Mouse (Mus musculus) limb, embryonic 14.5 days (tissue): Measurements from ENCODE around the gene Fbxo22. TPM values are rescaled to one million over a fixed set of nuclear protein-coding genes. Genes with fewer than 3 reads are reported as not detected.
"Not testable (repeated sequence)": the region's sequence is repeated elsewhere in the genome, so short reads cannot be mapped to it uniquely, and the experiment has no call there.

Experiments used
- ATAC-seq: fragments of 200-750 bp; cut with Nextera tagmentation; 2 replicates; pipeline ENCODE4 v1.8.0; 2017; ENCODE audit warnings: low read depth, moderate number of reproducible peaks, moderate TSS enrichment; ENCODE audit not compliant: low FRiP score
- DNase-seq: peaks from one replicate; pipeline ENCODE4 v3.0.0-alpha.2; 2015; ENCODE audit warnings: low spot score
- H3K27ac ChIP-seq: fragments of 300-500 bp; sonication (generic); replicated peaks from 2 replicates; pipeline ENCODE4 v1.5.1; 2014; ENCODE audit warnings: low read depth, mild to moderate bottlenecking, low read length, moderate library complexity, mixed read lengths
- H3K27me3 ChIP-seq: fragments of 300-500 bp; sonication (generic); 2 replicates; pipeline ENCODE4 v1.6.1; 2014; ENCODE audit warnings: low read length, mixed read lengths; ENCODE audit not compliant: control insufficient read depth, insufficient read depth
- H3K36me3 ChIP-seq: fragments of 300-500 bp; sonication (generic); 2 replicates; pipeline ENCODE4 v1.6.1; 2014; ENCODE audit warnings: mild to moderate bottlenecking, low read length, moderate library complexity, mixed read lengths; ENCODE audit not compliant: control insufficient read depth, insufficient read depth
- H3K4me1 ChIP-seq: fragments of 300-500 bp; sonication (generic); 2 replicates; pipeline ENCODE4 v1.6.1; 2014; ENCODE audit warnings: antibody characterized with exemption, low read length, mixed read lengths; ENCODE audit not compliant: control insufficient read depth, insufficient read depth
- H3K4me2 ChIP-seq: fragments of 300-500 bp; sonication (generic); replicated peaks from 2 replicates; pipeline ENCODE4 v1.6.1; 2014; ENCODE audit warnings: low read depth, mild to moderate bottlenecking, low read length, moderate library complexity; ENCODE audit not compliant: severe bottlenecking
- H3K4me3 ChIP-seq: fragments of 300-500 bp; sonication (generic); replicated peaks from 2 replicates; pipeline ENCODE4 v1.5.1; 2014; ENCODE audit warnings: low read length
- H3K9ac ChIP-seq: fragments of 300-500 bp; sonication (generic); 2 replicates; pipeline ENCODE4 v1.6.1; 2014; ENCODE audit warnings: mild to moderate bottlenecking, low read depth, low read length, moderate library complexity; ENCODE audit not compliant: severe bottlenecking
- H3K9me3 ChIP-seq: fragments of 300-500 bp; sonication (generic); 2 replicates; pipeline ENCODE4 v1.6.1; 2016; ENCODE audit warnings: low read length; ENCODE audit not compliant: control insufficient read depth
- POLR2A ChIP-seq: fragments of 200-500 bp; IDR thresholded peaks from 2 replicates; pipeline ENCODE4 v1.8.0; 2012; ENCODE audit warnings: inconsistent platforms, mild to moderate bottlenecking, moderate library complexity, borderline replicate concordance; ENCODE audit not compliant: insufficient read depth, insufficient read length; ENCODE audit errors: extremely low read depth
- WGBS: fragments of 180-500 bp; shearing (Covaris S2); extraction: QIAGEN DNeasy Blood & Tissue Kit; methylation state at CpG from one replicate; pipeline ENCODE4 v1.1.7; 2014; 5-methylcytosine and 5-hydroxymethylcytosine counted together
- polyA plus RNA-seq, 2 experiments: library from polyadenylated mRNA; depleted of rRNA in 1 of 2; stranded (reverse) in 1 of 2; unstranded in 1 of 2; fragments of >200 nt; fragmentation: Nextera tagmentation in 1 of 2; extraction: Ambion mirVana in 1 of 2; gene quantifications; 2 replicates each; pipeline versions ENCODE4 v1.2.1 to v1.2.3; 2012 to 2014

Fbxo22 gene
- polyA plus RNA-seq, 2 experiments: 27.2 to 47.6 TPM

DNA sequence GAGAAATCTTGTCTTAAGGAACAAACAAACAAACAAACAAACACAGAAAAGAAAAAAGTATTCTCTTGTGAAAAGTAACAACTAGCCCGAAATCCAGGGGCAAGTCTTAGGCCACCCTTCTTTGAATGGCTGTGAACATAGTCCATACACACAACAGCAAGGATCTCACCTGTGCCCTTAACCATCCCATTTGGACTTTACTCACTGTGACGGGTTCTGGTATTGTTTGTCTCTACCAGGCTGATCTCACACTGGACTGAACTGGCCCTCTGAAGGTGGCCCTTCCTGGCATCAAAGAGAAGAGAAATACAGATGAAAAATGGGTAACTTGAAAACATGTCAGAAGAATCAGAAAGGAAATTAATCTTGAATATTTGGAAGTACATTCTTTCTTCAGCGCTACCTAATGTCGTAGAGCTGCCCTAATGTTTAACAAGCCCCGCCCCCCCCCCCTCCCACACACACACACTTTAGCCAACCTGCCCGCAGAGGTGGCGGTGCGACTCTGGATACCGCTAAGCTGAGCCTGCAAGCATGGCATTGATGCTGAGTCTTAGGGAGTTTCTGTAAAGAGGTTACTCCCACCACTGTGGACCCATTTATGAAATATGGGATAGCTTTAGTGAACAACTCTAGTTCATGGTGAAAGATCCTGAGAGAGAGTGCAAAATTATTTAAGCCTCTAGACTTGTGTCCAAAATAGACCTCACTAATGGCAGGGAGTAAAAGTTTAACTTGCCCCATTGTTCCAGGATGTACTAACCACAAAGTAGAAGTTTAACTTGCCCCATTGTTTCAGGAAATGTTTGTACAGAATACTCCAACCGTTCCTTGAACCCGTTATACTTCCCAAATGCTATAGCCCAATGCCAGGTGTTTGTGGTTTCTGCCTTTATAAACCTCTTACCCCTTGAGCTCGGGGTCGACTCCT lies 27.8 kb downstream of the Fbxo22 start:
- H3K4me1 ChIP-seq: no peaks in the 10 kb centered on the region
- H3K27me3 ChIP-seq: no peaks in the 10 kb centered on the region
- no peak overlapping the region for H3K9ac ChIP-seq
- no peak for ATAC-seq
- no peaks in the 10 kb centered on the region for H3K9me3 ChIP-seq
- no peak overlapping the region for H3K4me3 ChIP-seq
- TF ChIP-seq POLR2A: no peak
- no peak overlapping the region for H3K4me2 ChIP-seq
- no peak overlapping the region for H3K27ac ChIP-seq
- H3K36me3 ChIP-seq: no peaks in the 10 kb centered on the region
- 66% methylated on average over 13 of the region's 13 CpGs for WGBS
- DNase-seq: no peak

DNA sequence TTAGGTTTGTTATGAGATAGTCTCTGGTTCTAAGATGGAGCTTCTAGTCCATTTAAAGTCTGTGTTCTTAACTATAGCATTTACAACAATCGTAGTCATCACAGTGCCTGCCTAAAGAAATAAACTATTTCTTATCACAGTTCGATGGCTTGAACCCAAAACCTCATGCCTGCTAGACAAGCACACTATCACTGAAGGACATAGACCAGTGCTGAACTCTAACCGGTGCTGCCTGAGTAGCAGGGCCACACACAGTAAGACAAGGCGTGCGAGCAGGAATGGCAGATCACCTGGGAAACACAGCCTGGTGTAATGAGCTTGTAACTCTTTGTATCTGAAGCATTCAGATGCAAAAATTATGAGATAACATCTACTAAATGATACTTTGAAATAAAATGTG lies 32.1 kb downstream of the Fbxo22 start:
- Histone ChIP-seq H3K4me2 (no peak overlapping the region), H3K9ac (no peak overlapping the region), H3K36me3 (no peaks in the 10 kb centered on the region), H3K27ac (no peak overlapping the region), H3K4me1 (no peaks in the 10 kb centered on the region), H3K9me3 (no peaks in the 10 kb centered on the region), H3K4me3 (no peak overlapping the region), H3K27me3 (no peaks in the 10 kb centered on the region)
- WGBS: 83% methylated on average over 5 of the region's 5 CpGs
- ATAC-seq (no peak), DNase-seq (no peak)
- no peak for TF ChIP-seq POLR2A

- ATAC-seq: no peak
- WGBS: 46% methylated on average over 24 of the region's 24 CpGs
- Histone ChIP-seq H3K9ac (no peak overlapping the region), H3K9me3 (no peaks in the 10 kb centered on the region), H3K36me3 (no peaks in the 10 kb centered on the region), H3K4me3 (peak overlapping the region; percentile 24), H3K4me1 (no peaks in the 10 kb centered on the region), H3K27me3 (no peaks in the 10 kb centered on the region), H3K4me2 (peak overlapping the region; percentile 39), H3K27ac (no peak overlapping the region)
- TF ChIP-seq POLR2A: no peak
- no peak for DNase-seq
These were observed 33.3 kb downstream of the Fbxo22 start for GRCm38 (mm10) chr9:55241863-55242685.

DNA sequence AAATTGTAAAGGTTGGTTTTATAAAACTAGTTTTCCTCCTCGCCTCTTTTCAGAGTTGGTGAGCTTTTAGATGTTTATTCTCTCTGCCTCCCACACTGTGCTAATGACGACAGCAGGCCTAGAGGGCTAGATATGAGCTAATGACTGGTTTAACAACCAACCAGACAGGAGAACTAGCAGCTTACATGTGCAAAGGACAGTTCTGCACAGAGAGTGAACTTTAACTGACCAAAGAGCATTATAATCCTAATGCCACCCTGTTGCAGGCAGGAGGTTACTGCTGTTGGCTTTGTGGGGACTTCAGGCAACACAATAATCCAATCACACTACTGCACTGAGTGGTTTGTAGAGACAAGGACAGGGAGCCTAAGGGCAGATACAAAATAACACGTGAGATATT lies 34.6 kb downstream of the Fbxo22 start:
- H3K4me1 ChIP-seq: no peaks in the 10 kb centered on the region
- ATAC-seq: no peak
- 65% methylated on average over 3 of the region's 3 CpGs for WGBS
- H3K4me3 ChIP-seq: no peak overlapping the region
- no peak overlapping the region for H3K4me2 ChIP-seq
- no peaks in the 10 kb centered on the region for H3K27me3 ChIP-seq
- TF ChIP-seq POLR2A: no peak
- no peak overlapping the region for H3K27ac ChIP-seq
- H3K36me3 ChIP-seq: no peaks in the 10 kb centered on the region
- no peaks in the 10 kb centered on the region for H3K9me3 ChIP-seq
- DNase-seq: no peak
- H3K9ac ChIP-seq: no peak overlapping the region

- DNase-seq: no peak
- Histone ChIP-seq H3K9ac (no peak overlapping the region), H3K27me3 (no peaks in the 10 kb centered on the region), H3K4me2 (no peak overlapping the region), H3K4me3 (no peak overlapping the region), H3K27ac (no peak overlapping the region), H3K9me3 (no peaks in the 10 kb centered on the region), H3K36me3 (no peaks in the 10 kb centered on the region), H3K4me1 (no peaks in the 10 kb centered on the region)
- no peak for TF ChIP-seq POLR2A
- no peak for ATAC-seq
- 71% methylated on average over 3 of the region's 3 CpGs for WGBS
These were observed 35.4 kb downstream of the Fbxo22 start for GRCm38 (mm10) chr9:55244079-55244478.

DNA sequence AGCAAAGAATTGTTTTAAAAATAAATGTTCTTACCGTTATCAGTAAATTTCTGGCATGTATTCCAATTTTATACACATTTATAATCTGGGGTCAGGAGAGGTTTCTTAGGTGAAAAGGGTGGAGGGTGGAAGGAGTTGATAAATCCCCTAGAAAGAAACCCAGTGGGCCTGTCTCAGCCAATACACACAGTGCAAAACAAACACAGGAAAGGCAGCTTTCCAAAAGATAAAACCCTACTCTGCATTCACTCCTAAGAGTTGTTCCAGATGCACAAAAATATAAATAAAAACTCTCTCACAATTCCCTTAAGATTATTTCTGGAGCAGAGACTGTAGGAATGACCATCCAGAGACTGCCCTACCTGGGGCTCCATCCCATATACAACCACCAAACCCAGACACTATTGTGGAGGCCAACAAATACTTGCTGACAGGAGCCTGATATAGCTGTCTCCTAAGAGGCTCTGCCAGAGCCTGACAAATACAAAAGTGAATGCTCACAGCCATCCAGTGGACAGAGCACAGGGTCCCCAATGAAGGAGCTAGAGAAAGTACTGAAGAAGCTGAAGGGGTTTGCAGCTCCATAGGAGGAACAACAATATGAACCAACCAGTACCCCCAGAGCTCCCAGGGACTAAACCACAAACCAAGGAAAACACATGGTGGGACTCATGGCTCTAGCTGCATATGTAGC lies 36.5 kb downstream of the Fbxo22 start:
- H3K4me3 ChIP-seq, ATAC-seq, H3K27me3 ChIP-seq, H3K27ac ChIP-seq, DNase-seq, H3K36me3 ChIP-seq, H3K9me3 ChIP-seq, H3K4me2 ChIP-seq, H3K9ac ChIP-seq, H3K4me1 ChIP-seq: not testable (repeated sequence)
- 96% methylated on average over 1 of the region's 1 CpGs for WGBS
